Mouse (Mus musculus): ENCODE data around the gene Fxyd6.

The Fxyd6 gene

GRCm38 (mm10) chr9:45412700-45413477 lies 42.9 kb downstream of the Fxyd6 start:
- no peak for DNase-seq

- DNase-seq, result no peak
Observed at GRCm38 (mm10) chr9:45413478-45414140, 43.6 kb downstream of the Fxyd6 start.

GRCm38 (mm10) chr9:45415912-45416311 lies 45.9 kb downstream of the Fxyd6 start:
- DNase-seq, result peak; percentile 76

GRCm38 (mm10) chr9:45417245-45417644 lies 47.3 kb downstream of the Fxyd6 start:
- peak; percentile 75 for DNase-seq

GRCm38 (mm10) chr9:45418252-45418651 lies 48.3 kb downstream of the Fxyd6 start:
- DNase-seq, result no peak

- no peak for DNase-seq
Observed at GRCm38 (mm10) chr9:45421209-45421608, 51.2 kb downstream of the Fxyd6 start.

- DNase-seq, result no peak
Observed at GRCm38 (mm10) chr9:45422761-45423298, 52.8 kb downstream of the Fxyd6 start.

GRCm38 (mm10) chr9:45426456-45426855 lies 56.5 kb downstream of the Fxyd6 start, which contains the start of gene Dscaml1:
Dscaml1 (plus strand) TSS chr9:45426628.
- peak; percentile 69 for DNase-seq

GRCm38 (mm10) chr9:45429392-45429791 lies 59.4 kb downstream of the Fxyd6 start:
- DNase-seq, result no peak

- DNase-seq, result peak; percentile 63
Observed at GRCm38 (mm10) chr9:45429951-45430697, 60.1 kb downstream of the Fxyd6 start.

GRCm38 (mm10) chr9:45430698-45430959 lies 60.6 kb downstream of the Fxyd6 start:
- no peak for DNase-seq

GRCm38 (mm10) chr9:45431150-45431549 lies 61.2 kb downstream of the Fxyd6 start:
- peak; percentile 55 for DNase-seq

- no peak for DNase-seq
Observed at GRCm38 (mm10) chr9:45432639-45433038, 62.7 kb downstream of the Fxyd6 start.

GRCm38 (mm10) chr9:45433119-45433518 lies 63.1 kb downstream of the Fxyd6 start:
- DNase-seq, result no peak

GRCm38 (mm10) chr9:45434171-45434570 lies 64.2 kb downstream of the Fxyd6 start:
- DNase-seq, result no peak

- no peak for DNase-seq
Observed at GRCm38 (mm10) chr9:45439025-45439424, 69.0 kb downstream of the Fxyd6 start.

- no peak for DNase-seq
Observed at GRCm38 (mm10) chr9:45440083-45440784, 70.2 kb downstream of the Fxyd6 start.

GRCm38 (mm10) chr9:45444251-45444798 lies 74.3 kb downstream of the Fxyd6 start:
- no peak for DNase-seq

Measured in cerebellum, adult 8-10 months (tissue).